In the genomic region with DNA sequence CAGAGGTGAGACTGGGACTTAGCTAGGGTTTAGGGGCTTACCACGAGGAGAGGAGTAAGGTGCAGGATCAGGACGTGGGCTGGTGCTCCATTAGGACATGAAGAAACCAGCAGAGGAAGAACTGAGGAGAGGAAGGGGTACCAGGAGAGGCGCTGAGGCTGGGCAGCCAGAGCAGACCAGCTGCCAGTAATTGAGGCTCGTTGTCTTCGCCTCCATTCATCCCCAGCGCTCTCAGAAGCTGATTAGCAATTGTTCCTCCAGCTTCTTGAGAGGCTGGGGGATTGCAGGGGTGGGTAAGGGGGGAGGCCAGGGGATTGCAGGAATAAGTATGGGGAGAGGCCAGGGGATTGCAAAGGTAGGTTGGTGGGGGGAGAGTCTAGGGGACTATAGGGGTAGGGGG, we compare ENCODE assay signal across 32 mouse cellular contexts. TPM values are rescaled to one million over a fixed set of nuclear protein-coding genes. Genes with fewer than 3 reads are reported as not detected.
DNase-seq lines count a peak whose midpoint lies in the region; ATAC-seq and TF ChIP-seq lines count a peak whose summit lies in the region.
"Had no signal": no experiment of that assay in that cellular context is flagged by ENCODE, and none has a peak within 500 bp of the region (broad histone marks: within the 10 kb centered on the region; RNA-seq: fewer than 3 reads in every experiment).

No protein-coding gene starts in this region.

- no peaks in the 10 kb centered on the region for H3K27me3 ChIP-seq in forebrain, embryonic 14.5 days (replicated peaks; ENCODE audit: control insufficient read depth, insufficient read depth, low read length)
- no peaks in the 10 kb centered on the region for H3K27me3 ChIP-seq in forebrain, postnatal 0 days (ENCODE audit: insufficient read depth, low read length)
- H3K27me3 ChIP-seq in hindbrain, embryonic 14.5 days (ENCODE audit: control insufficient read depth, insufficient read depth, low read length): no peaks in the 10 kb centered on the region

- H3K4me2 ChIP-seq in forebrain, embryonic 14.5 days (ENCODE audit: low read length): no peak overlapping the region
- no peak overlapping the region for H3K4me2 ChIP-seq in forebrain, postnatal 0 days (ENCODE audit: low read depth)
- H3K4me2 ChIP-seq in hindbrain, embryonic 14.5 days (replicated peaks): no peak overlapping the region
- H3K4me2 ChIP-seq: embryonic facial prominence, embryonic 13.5 days; heart, embryonic 12.5 days; heart, embryonic 15.5 days; hindbrain, embryonic 13.5 days had no signal

- no peak overlapping the region for H3K4me3 ChIP-seq in forebrain, embryonic 14.5 days (ENCODE audit: low read depth, low read length)
- H3K4me3 ChIP-seq in forebrain, postnatal 0 days (ENCODE audit: low read depth, low read length): no peak overlapping the region
- H3K4me3 ChIP-seq in hindbrain, embryonic 14.5 days (replicated peaks; ENCODE audit: low read length): no peak overlapping the region
- H3K4me3 ChIP-seq: embryonic facial prominence, embryonic 10.5 days; embryonic facial prominence, embryonic 13.5 days; erythroblast, embryonic 14.5 days; heart, embryonic 12.5 days; heart, embryonic 15.5 days; hindbrain, embryonic 10.5 days; hindbrain, embryonic 13.5 days had no signal

- H3K27ac ChIP-seq in forebrain, embryonic 14.5 days (ENCODE audit: low read depth, low read length): no peak overlapping the region
- no peak overlapping the region for H3K27ac ChIP-seq in forebrain, postnatal 0 days (ENCODE audit: low read depth, low read length)
- H3K27ac ChIP-seq in hindbrain, embryonic 14.5 days: no peak overlapping the region
- H3K27ac ChIP-seq: embryonic facial prominence, embryonic 10.5 days; embryonic facial prominence, embryonic 13.5 days; heart, embryonic 15.5 days; hindbrain, embryonic 10.5 days; hindbrain, embryonic 13.5 days; hindbrain, postnatal 0 days had no signal

- no peaks in the 10 kb centered on the region for H3K36me3 ChIP-seq in forebrain, embryonic 14.5 days (ENCODE audit: control insufficient read depth, insufficient read depth, low read length)
- H3K36me3 ChIP-seq in forebrain, postnatal 0 days (ENCODE audit: insufficient read depth): no peaks in the 10 kb centered on the region
- H3K36me3 ChIP-seq in hindbrain, embryonic 14.5 days (replicated peaks; ENCODE audit: control insufficient read depth, insufficient read depth): no peaks in the 10 kb centered on the region
- H3K36me3 ChIP-seq: embryonic facial prominence, embryonic 10.5 days; embryonic facial prominence, embryonic 13.5 days; G1E; heart, embryonic 12.5 days; heart, embryonic 15.5 days; hindbrain, embryonic 10.5 days; hindbrain, embryonic 13.5 days had no signal

- peaks cover 7% of the 10 kb centered on the region for H3K4me1 ChIP-seq in forebrain, embryonic 14.5 days (ENCODE audit: control insufficient read depth, insufficient read depth, low read length)
- no peaks in the 10 kb centered on the region for H3K4me1 ChIP-seq in forebrain, postnatal 0 days (ENCODE audit: insufficient read depth)
- no peaks in the 10 kb centered on the region for H3K4me1 ChIP-seq in hindbrain, embryonic 14.5 days (replicated peaks; ENCODE audit: control insufficient read depth, insufficient read depth, low read length)
- H3K4me1 ChIP-seq: heart, embryonic 12.5 days; hindbrain, embryonic 13.5 days had no signal

- no peak for TF ChIP-seq CTCF in forebrain, postnatal 0 days (IDR thresholded peaks at IDR 0.05; ENCODE audit: low read depth)

- no peaks in the 10 kb centered on the region for H3K9me3 ChIP-seq in forebrain, embryonic 14.5 days (replicated peaks; ENCODE audit: control insufficient read depth, low read length)
- H3K9me3 ChIP-seq in forebrain, postnatal 0 days (ENCODE audit: low read length): no peaks in the 10 kb centered on the region
- H3K9me3 ChIP-seq in hindbrain, embryonic 14.5 days (ENCODE audit: control insufficient read depth, low read length): no peaks in the 10 kb centered on the region
- H3K9me3 ChIP-seq: embryonic facial prominence, embryonic 10.5 days; embryonic facial prominence, embryonic 13.5 days; G1E; heart, embryonic 12.5 days; heart, embryonic 15.5 days; hindbrain, embryonic 10.5 days; hindbrain, embryonic 13.5 days had no signal

- peak; percentile 75 for ATAC-seq in forebrain, embryonic 14.5 days
- peak; percentile 32 for ATAC-seq in forebrain, postnatal 0 days
- no peak for ATAC-seq in hindbrain, embryonic 14.5 days (ENCODE audit: low FRiP score)
- ATAC-seq: hindbrain, postnatal 0 days; inflammation-experienced regulatory T-cells, adult 6 months; intestine, embryonic 16.5 days had no signal

- WGBS in forebrain, embryonic 14.5 days: 17% methylated on average over 6 of the region's 6 CpGs
- WGBS in forebrain, postnatal 0 days: 15% methylated on average over 6 of the region's 6 CpGs
- 46% methylated on average over 6 of the region's 6 CpGs for WGBS in hindbrain, embryonic 14.5 days

- DNase-seq in retina, postnatal 1 day: peak; percentile 27
- no peak for DNase-seq in retina, embryonic 14.5 days (ENCODE audit: low spot score)
- peak; percentile 40 for DNase-seq in forebrain, embryonic 14.5 days (ENCODE audit: low spot score)
- DNase-seq in forebrain, postnatal 0 days: no peak
- DNase-seq in hindbrain, embryonic 14.5 days (ENCODE audit: low spot score): no peak
- DNase-seq in MN1 (ENCODE audit: low spot score): no peak
- DNase-seq: adrenal gland, adult 2 months; adrenal gland, postnatal 14 days; B cell, adult 2 months; cerebellum, adult 11-12 months; cerebellum, adult 8-10 months; cerebellum, postnatal 10 days; cerebellum, postnatal 36 days; embryo, embryonic 11 days; gastrocnemius, postnatal 25 days; heart, adult 18-20 months; heart, postnatal 10 days; heart, postnatal 36 days; kidney, adult 18-20 months had no signal

- no peak overlapping the region for H3K9ac ChIP-seq in forebrain, embryonic 14.5 days (ENCODE audit: low read length)
- H3K9ac ChIP-seq in forebrain, postnatal 0 days: no peak overlapping the region
- no peak overlapping the region for H3K9ac ChIP-seq in hindbrain, embryonic 14.5 days
- H3K9ac ChIP-seq: embryonic facial prominence, embryonic 13.5 days; heart, embryonic 12.5 days; heart, embryonic 15.5 days; hindbrain, embryonic 13.5 days had no signal

RNA-seq across cellular contexts. Expression of a gene that starts 22.5 kb away (rescaled TPM):
- polyA plus RNA-seq in forebrain, embryonic 14.5 days (2014; fragmentation: Nextera tagmentation; extraction: Ambion mirVana): 2.4 and 3.1 TPM in 2 replicates
- 6.9 and 9.2 TPM in 2 replicates for total RNA-seq in forebrain, postnatal 0 days (2014; rRNA removed)
- 6.4 and 7.2 TPM in 2 replicates for polyA plus RNA-seq in forebrain, postnatal 0 days (2015; fragmentation: Nextera tagmentation; extraction: Ambion mirVana)
- 6.6 and 7.9 TPM in 2 replicates for polyA plus RNA-seq in hindbrain, embryonic 14.5 days (2014; fragmentation: Nextera tagmentation; extraction: Ambion mirVana)
- polyA plus RNA-seq: inflammation-experienced regulatory T-cells, adult 6 months had no signal

RNA-seq across cellular contexts. Expression of a gene that starts 47.0 kb away (rescaled TPM):
- polyA plus RNA-seq in forebrain, embryonic 14.5 days (2014; fragmentation: Nextera tagmentation; extraction: Ambion mirVana): 283 and 287 TPM in 2 replicates
- 74.0 and 111 TPM in 2 replicates for total RNA-seq in forebrain, postnatal 0 days (2014; rRNA removed)
- polyA plus RNA-seq in forebrain, postnatal 0 days (2015; fragmentation: Nextera tagmentation; extraction: Ambion mirVana): 333 and 372 TPM in 2 replicates
- polyA plus RNA-seq in hindbrain, embryonic 14.5 days (2014; fragmentation: Nextera tagmentation; extraction: Ambion mirVana): 324 and 335 TPM in 2 replicates

RNA-seq across cellular contexts. Expression of a gene that starts 47.1 kb away (rescaled TPM):
- 2.6 and 3.4 TPM in 2 replicates for polyA plus RNA-seq in forebrain, embryonic 14.5 days (2014; fragmentation: Nextera tagmentation; extraction: Ambion mirVana)
- 1.0 and 2.2 TPM in 2 replicates for total RNA-seq in forebrain, postnatal 0 days (2014; rRNA removed)
- polyA plus RNA-seq in forebrain, postnatal 0 days (2015; fragmentation: Nextera tagmentation; extraction: Ambion mirVana): 3.9 and 4.4 TPM in 2 replicates
- 3.1 and 4.2 TPM in 2 replicates for polyA plus RNA-seq in hindbrain, embryonic 14.5 days (2014; fragmentation: Nextera tagmentation; extraction: Ambion mirVana)
- total RNA-seq: adrenal gland, adult 2 months; adrenal gland, postnatal 14 days; adrenal gland, postnatal 4 days; gastrocnemius, adult 8-10 months; gastrocnemius, postnatal 25 days; heart, adult 18-20 months; heart, postnatal 10 days; heart, postnatal 36 days; hindbrain, postnatal 0 days had no signal
- polyA plus RNA-seq: adrenal gland, adult 2 months; embryonic facial prominence, embryonic 13.5 days; erythroblast, embryonic 14.5 days; G1E; heart, embryonic 12.5 days; inflammation-experienced regulatory T-cells, adult 6 months had no signal

Comparison
In these comparisons a context has a peak if more than half of its experiments do, and no peak if none do; other contexts are left out.
1. DNase-seq: peak in retina, postnatal 1 day (single experiment) and forebrain, embryonic 14.5 days (single experiment); none in retina, embryonic 14.5 days (single experiment), forebrain, postnatal 0 days (single experiment), hindbrain, embryonic 14.5 days (single experiment) and MN1 (single experiment).